Mouse (Mus musculus) heart, embryonic 12.5 days (tissue): ENCODE data around the gene Slc35a5. TPM values are rescaled to one million over a fixed set of nuclear protein-coding genes. Genes with fewer than 3 reads are reported as not detected.

Experiments used
- ATAC-seq: fragments of 200-750 bp; cut with Nextera tagmentation; 2 replicates; pipeline ENCODE4 v1.8.0; 2017; ENCODE audit warnings: moderate TSS enrichment, moderate library complexity; ENCODE audit not compliant: insufficient number of reproducible peaks, low FRiP score
- H3K27ac ChIP-seq: fragments of 300-500 bp; sonication (generic); 2 replicates; pipeline ENCODE4 v1.5.1; 2016; ENCODE audit warnings: mild to moderate bottlenecking, moderate library complexity; ENCODE audit not compliant: poor library complexity, severe bottlenecking
- H3K27me3 ChIP-seq: fragments of 300-500 bp; sonication (generic); replicated peaks from 2 replicates; pipeline ENCODE4 v1.6.1; 2016; ENCODE audit warnings: mild to moderate bottlenecking, moderate library complexity
- H3K36me3 ChIP-seq: fragments of 300-500 bp; sonication (generic); 2 replicates; pipeline ENCODE4 v1.6.1; 2016; ENCODE audit warnings: mild to moderate bottlenecking, moderate library complexity
- H3K4me1 ChIP-seq: fragments of 300-500 bp; sonication (generic); replicated peaks from 2 replicates; pipeline ENCODE4 v1.6.1; 2016; ENCODE audit warnings: mild to moderate bottlenecking
- H3K4me2 ChIP-seq: fragments of 300-500 bp; sonication (generic); 2 replicates; pipeline ENCODE4 v1.6.1; 2016; ENCODE audit warnings: mild to moderate bottlenecking, moderate library complexity
- H3K4me3 ChIP-seq: fragments of 300-500 bp; sonication (generic); 2 replicates; pipeline ENCODE4 v1.5.1; 2016; ENCODE audit warnings: mild to moderate bottlenecking
- H3K9ac ChIP-seq: fragments of 300-500 bp; sonication (generic); 2 replicates; pipeline ENCODE4 v1.6.1; 2016; ENCODE audit warnings: mild to moderate bottlenecking, moderate library complexity
- H3K9me3 ChIP-seq: fragments of 300-500 bp; sonication (generic); replicated peaks from 2 replicates; pipeline ENCODE4 v1.6.1; 2016; ENCODE audit warnings: mild to moderate bottlenecking, moderate library complexity
- WGBS: fragments of 180-500 bp; shearing (Covaris S2); methylation state at CpG from one replicate; pipeline ENCODE4 v1.1.7; 2016; 5-methylcytosine and 5-hydroxymethylcytosine counted together
- polyA plus RNA-seq: library from polyadenylated mRNA; unstranded; fragments of >200 nt; fragmentation: Nextera tagmentation; extraction: Ambion mirVana; gene quantifications from 2 replicates; pipeline ENCODE4 v1.2.1, GENCODE M21; 2016

Gene Slc35a5
- polyA plus RNA-seq, 1 experiment from 2014 or later: 19.6 TPM

DNA sequence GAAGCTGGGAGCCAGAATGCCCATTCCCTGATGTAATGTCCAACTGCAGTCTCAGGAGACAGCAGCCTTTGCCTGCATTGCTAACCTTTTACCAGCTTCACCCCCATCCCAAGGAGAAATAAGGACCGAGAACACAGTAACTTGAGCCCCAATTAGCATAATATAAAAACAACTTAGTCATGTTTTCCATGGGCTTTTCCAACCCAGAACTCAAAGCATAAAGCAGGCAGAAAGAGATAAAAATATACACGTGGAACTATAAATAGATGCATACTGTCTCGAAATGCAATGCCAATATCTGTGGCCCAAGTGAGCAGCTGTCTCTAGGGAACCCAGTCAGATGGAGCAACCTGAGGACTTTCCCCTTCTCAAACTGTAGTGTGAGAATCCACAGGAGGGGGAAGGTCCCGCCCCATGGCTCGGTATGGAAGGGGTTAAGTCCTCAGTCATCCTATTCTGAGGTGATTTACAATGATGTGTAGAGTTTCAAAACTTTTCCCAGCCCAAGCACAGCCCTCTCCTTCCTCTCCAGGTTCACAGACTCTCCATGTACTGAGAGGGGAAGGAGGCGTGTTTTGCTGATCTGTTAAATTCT lies 65.3 kb downstream of the Slc35a5 start, which contains the start of gene Ccdc80:
Gene Ccdc80, plus strand, starts transcription at position 266 of the 595 bp plus-strand sequence.
- peak; percentile 51 for ATAC-seq
- Histone ChIP-seq H3K4me2 (peak within 1 kb of the TSS; percentile 87), H3K9ac (peak within 1 kb of the TSS; percentile 85), H3K4me3 (peak within 1 kb of the TSS; percentile 62), H3K4me1 (peaks cover 46% of the 10 kb centered on the region), H3K36me3 (peaks cover 6% of the 10 kb centered on the region; the same call in 1 of the 2 replicates), H3K9me3 (no peaks in the 10 kb centered on the region), H3K27me3 (no peaks in the 10 kb centered on the region), H3K27ac (peak within 1 kb of the TSS; percentile 97)
- WGBS: 6% methylated on average over 6 of the region's 6 CpGs

DNA sequence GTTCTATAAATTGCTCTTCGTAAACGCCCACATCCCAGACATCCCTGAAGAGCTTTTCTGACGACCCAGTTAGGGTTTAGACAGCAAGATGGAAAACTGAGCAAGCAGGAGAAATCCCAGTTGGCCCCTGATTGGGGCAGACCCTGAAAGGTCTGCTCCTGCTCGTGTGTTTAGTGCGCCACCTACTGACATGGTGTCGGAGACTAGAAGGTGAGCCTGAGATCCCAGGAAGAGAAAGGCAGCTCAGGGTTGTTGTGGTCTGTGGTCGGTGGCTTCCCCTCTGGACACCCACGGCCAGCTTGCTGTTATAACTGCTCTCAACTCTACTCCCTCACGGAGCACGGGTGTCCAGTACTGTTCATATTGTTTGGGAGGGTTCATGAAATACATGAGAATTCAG lies 68.5 kb downstream of the Slc35a5 start:
- Histone ChIP-seq H3K36me3 (no peaks in the 10 kb centered on the region), H3K9me3 (no peaks in the 10 kb centered on the region), H3K4me2 (peak overlapping the region; percentile 14; the same call in 1 of the 2 replicates), H3K27ac (no peak overlapping the region), H3K9ac (no peak overlapping the region; the same call in 1 of the 2 replicates), H3K27me3 (no peaks in the 10 kb centered on the region), H3K4me3 (no peak overlapping the region), H3K4me1 (peaks cover 20% of the 10 kb centered on the region)
- 9% methylated on average over 10 of the region's 10 CpGs for WGBS
- ATAC-seq: peak; percentile 70

Other genes starting within 250 kb of the Slc35a5 start
- gene Cd200r3, start 215.0 kb downstream of the Slc35a5 start, polyA plus RNA-seq: 0.13 and 0.27 TPM in 2 replicates
- gene Ccdc80, start 65.3 kb downstream of the Slc35a5 start, polyA plus RNA-seq: 102 TPM in 2 replicates
- gene Atg3, start 79 bp upstream of the Slc35a5 start, polyA plus RNA-seq: 31.2 and 35.0 TPM in 2 replicates
- gene Btla, start 65.6 kb upstream of the Slc35a5 start, polyA plus RNA-seq: 0.06 TPM in 1 of 2 replicates, not detected in the other